Mouse (Mus musculus) midbrain, postnatal 0 days (tissue): ENCODE results near the gene Ubr7. TPM values are rescaled to one million over a fixed set of nuclear protein-coding genes. Genes with fewer than 3 reads are reported as not detected.

ENCODE experiments used
- ATAC-seq: fragments of 200-750 bp; cut with Nextera tagmentation; 2 replicates; pipeline ENCODE4 v1.8.0; 2017; ENCODE audit warnings: moderate number of reproducible peaks, mild to moderate bottlenecking, moderate TSS enrichment, moderate library complexity; ENCODE audit not compliant: low FRiP score
- DNase-seq: peaks from one replicate; pipeline ENCODE4 v3.0.0-alpha.2; 2015; ENCODE audit warnings: low spot score
- H3K27ac ChIP-seq: fragments of 300-500 bp; sonication (generic); 2 replicates; pipeline ENCODE4 v1.5.1; 2014; ENCODE audit warnings: low read depth, mild to moderate bottlenecking, low read length, mixed read lengths
- H3K27me3 ChIP-seq: fragments of 300-500 bp; sonication (generic); 2 replicates; pipeline ENCODE4 v1.6.1; 2014; ENCODE audit warnings: low read length, control low read depth, mixed read lengths; ENCODE audit not compliant: insufficient read depth
- H3K36me3 ChIP-seq: fragments of 300-500 bp; sonication (generic); 2 replicates; pipeline ENCODE4 v1.6.1; 2014; ENCODE audit warnings: low read length, control low read depth, mixed read lengths; ENCODE audit not compliant: insufficient read depth
- H3K4me1 ChIP-seq: fragments of 300-500 bp; sonication (generic); 2 replicates; pipeline ENCODE4 v1.6.1; 2014; ENCODE audit warnings: mild to moderate bottlenecking, control low read depth, antibody characterized with exemption, low read length, mixed read lengths; ENCODE audit not compliant: insufficient read depth
- H3K4me2 ChIP-seq: fragments of 300-500 bp; sonication (generic); 2 replicates; pipeline ENCODE4 v1.6.1; 2014; ENCODE audit warnings: low read depth, mild to moderate bottlenecking, low read length, mixed read lengths; ENCODE audit not compliant: poor library complexity, severe bottlenecking
- H3K4me3 ChIP-seq: fragments of 300-500 bp; sonication (generic); 2 replicates; pipeline ENCODE4 v1.5.1; 2014; ENCODE audit warnings: low read depth, mild to moderate bottlenecking, low read length, moderate library complexity
- H3K9ac ChIP-seq: fragments of 300-500 bp; sonication (generic); replicated peaks from 2 replicates; pipeline ENCODE4 v1.6.1; 2014; ENCODE audit warnings: mild to moderate bottlenecking, low read length, moderate library complexity, mixed read lengths; ENCODE audit not compliant: poor library complexity, severe bottlenecking
- H3K9me3 ChIP-seq: fragments of 300-500 bp; sonication (generic); 2 replicates; pipeline ENCODE4 v1.6.1; 2016; ENCODE audit warnings: low read length, control low read depth
- CTCF ChIP-seq: IDR thresholded peaks from 2 replicates; pipeline ENCODE4 v1.5.1; 2016; ENCODE audit warnings: antibody characterized with exemption, mild to moderate bottlenecking
- WGBS: fragments of 180-500 bp; shearing (Covaris S2); extraction: QIAGEN DNeasy Blood & Tissue Kit; methylation state at CpG from one replicate; pipeline ENCODE4 v1.1.7; 2014; 5-methylcytosine and 5-hydroxymethylcytosine counted together
- polyA plus RNA-seq: library from polyadenylated mRNA; unstranded; fragments of >200 nt; fragmentation: Nextera tagmentation; extraction: Ambion mirVana; gene quantifications from 2 replicates; pipeline ENCODE4 v1.2.1, GENCODE M21; 2015
- total RNA-seq: library from RNA; depleted of rRNA; stranded (reverse); fragments of >200 nt; gene quantifications from 2 replicates; pipeline ENCODE4 v1.2.3, GENCODE M21; 2014; rRNA removed

Ubr7 gene
- total RNA-seq (45.3 and 51.0 TPM in 2 replicates), polyA plus RNA-seq (24.4 and 25.6 TPM in 2 replicates)

- WGBS = under 1% methylated on average over 59 of the region's 73 CpGs
- Histone ChIP-seq H3K27ac (peak within 1 kb of the TSS; percentile 82), H3K4me2 (peak within 1 kb of the TSS; percentile 88), H3K4me1 (peaks cover 9% of the 10 kb centered on the region), H3K27me3 (no peaks in the 10 kb centered on the region), H3K36me3 (0 out of 2 replicates have a peak, but pooled peaks cover 3% of the 10 kb centered on the region), H3K4me3 (peak within 1 kb of the TSS; percentile 85), H3K9ac (peak within 1 kb of the TSS; percentile 75), H3K9me3 (no peaks in the 10 kb centered on the region)
- DNase-seq (peak; percentile 97), ATAC-seq (peak; percentile 98)
- peak; percentile 67 for TF ChIP-seq CTCF
These were observed at the start of gene Ubr7, which contains the start of the genes Gm28051 and Gon7 for GRCm38 (mm10) chr12:102757689-102758402. Gene Ubr7 (plus strand): TSS chr12:102757967. Gene Gm28051 (minus strand): TSS chr12:102757765. Gene Gon7 (minus strand): TSS chr12:102757803.

DNA sequence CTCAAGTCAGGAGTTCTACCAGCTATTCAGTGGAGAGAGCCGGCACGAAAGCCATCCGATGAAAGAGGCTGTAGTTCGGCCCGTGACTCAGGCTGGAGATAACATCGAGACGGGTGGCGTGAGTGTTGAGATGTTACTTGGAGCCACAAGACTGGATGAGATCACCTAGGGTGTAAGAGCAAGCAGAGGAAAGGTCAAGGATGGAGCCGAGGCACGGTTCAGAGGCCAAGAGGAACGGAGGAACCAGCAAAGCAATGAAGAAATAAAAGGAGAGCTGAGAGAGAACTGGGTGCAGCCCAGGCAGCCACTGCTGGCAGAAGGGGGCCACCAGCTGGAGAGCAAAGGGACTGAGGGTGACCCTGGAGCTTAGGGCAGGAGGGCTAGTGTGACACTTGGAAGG is 49.5 kb upstream of the Ubr7 start:
- Histone ChIP-seq H3K4me2 (no peak overlapping the region), H3K9ac (no peak overlapping the region), H3K27ac (no peak overlapping the region), H3K9me3 (no peaks in the 10 kb centered on the region), H3K4me3 (no peak overlapping the region), H3K4me1 (0 out of 2 replicates have a peak, but pooled peaks cover 2% of the 10 kb centered on the region), H3K36me3 (no peaks in the 10 kb centered on the region), H3K27me3 (no peaks in the 10 kb centered on the region)
- DNase-seq (no peak), ATAC-seq (no peak)
- TF ChIP-seq CTCF = peak; percentile 53
- 63% methylated on average over 11 of the region's 11 CpGs for WGBS

DNA sequence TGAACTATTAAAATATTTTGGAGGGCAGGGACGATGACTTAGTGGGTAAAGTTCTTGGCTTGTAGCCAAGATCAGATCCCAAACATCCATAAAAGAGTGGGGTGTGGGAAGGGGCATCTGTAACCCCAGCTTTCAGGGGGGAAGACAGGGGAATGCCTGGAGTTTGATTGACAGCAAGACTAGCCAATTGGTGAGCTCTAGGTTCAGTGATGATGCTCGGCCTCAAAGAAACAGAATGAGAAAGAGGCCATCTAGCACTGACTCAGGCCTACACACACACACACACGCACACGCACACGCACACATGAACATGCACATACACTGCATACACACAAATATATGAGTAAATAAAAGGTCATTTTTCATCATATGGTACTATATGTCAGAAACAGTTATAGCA is 47.9 kb upstream of the Ubr7 start:
- Histone ChIP-seq H3K27me3 (no peaks in the 10 kb centered on the region), H3K36me3 (no peaks in the 10 kb centered on the region), H3K4me1 (0 out of 2 replicates have a peak, but pooled peaks cover 2% of the 10 kb centered on the region), H3K9me3 (no peaks in the 10 kb centered on the region), H3K27ac (no peak overlapping the region), H3K9ac (no peak overlapping the region), H3K4me3 (no peak overlapping the region), H3K4me2 (no peak overlapping the region)
- 88% methylated on average over 5 of the region's 5 CpGs for WGBS
- TF ChIP-seq CTCF = no peak
- no peak for DNase-seq
- ATAC-seq = no peak

DNA sequence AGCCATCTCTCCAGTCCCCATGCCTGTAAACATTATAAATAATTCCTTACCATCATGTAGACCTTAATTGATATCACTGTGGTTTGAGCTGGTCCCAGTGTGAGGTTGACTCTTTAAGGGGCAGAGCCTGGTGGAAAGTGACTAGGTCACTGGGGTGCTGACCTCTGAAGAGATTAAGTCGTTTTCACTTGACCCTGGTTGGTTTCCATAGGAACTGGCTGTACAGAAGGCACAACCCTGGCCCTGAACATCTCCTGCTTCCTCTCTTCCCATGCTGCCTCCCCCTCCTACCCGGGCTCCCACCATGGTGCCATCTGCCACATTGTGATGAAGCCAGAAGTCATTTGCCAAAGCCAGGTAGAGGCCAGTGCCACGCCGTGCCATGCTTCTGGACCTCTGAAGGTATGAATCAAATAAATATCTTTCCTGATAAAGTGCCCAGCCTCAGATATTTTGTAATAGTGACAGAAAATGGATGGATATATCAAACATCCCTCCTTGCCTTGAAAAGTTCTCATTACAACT is 46.9 kb upstream of the Ubr7 start:
- Histone ChIP-seq H3K9ac (no peak overlapping the region), H3K9me3 (no peaks in the 10 kb centered on the region), H3K27ac (no peak overlapping the region), H3K4me3 (no peak overlapping the region), H3K36me3 (no peaks in the 10 kb centered on the region), H3K27me3 (no peaks in the 10 kb centered on the region), H3K4me2 (no peak overlapping the region), H3K4me1 (no peaks in the 10 kb centered on the region)
- no peak for TF ChIP-seq CTCF
- DNase-seq (no peak), ATAC-seq (no peak)
- 40% methylated on average over 4 of the region's 4 CpGs for WGBS

GRCm38 (mm10) chr12:102713153-102713865 is 44.5 kb upstream of the Ubr7 start:
- WGBS = 78% methylated on average over 20 of the region's 20 CpGs
- H3K27me3 ChIP-seq = no peaks in the 10 kb centered on the region
- H3K4me1 ChIP-seq = no peaks in the 10 kb centered on the region
- ATAC-seq = no peak
- H3K9ac ChIP-seq = no peak overlapping the region
- no peak for DNase-seq
- H3K9me3 ChIP-seq = no peaks in the 10 kb centered on the region
- H3K27ac ChIP-seq = no peak overlapping the region
- H3K4me2 ChIP-seq = no peak overlapping the region
- no peak overlapping the region for H3K4me3 ChIP-seq
- no peak for TF ChIP-seq CTCF
- no peaks in the 10 kb centered on the region for H3K36me3 ChIP-seq
